25 mouse cellular contexts compared by ENCODE assay signal in the genomic region with DNA sequence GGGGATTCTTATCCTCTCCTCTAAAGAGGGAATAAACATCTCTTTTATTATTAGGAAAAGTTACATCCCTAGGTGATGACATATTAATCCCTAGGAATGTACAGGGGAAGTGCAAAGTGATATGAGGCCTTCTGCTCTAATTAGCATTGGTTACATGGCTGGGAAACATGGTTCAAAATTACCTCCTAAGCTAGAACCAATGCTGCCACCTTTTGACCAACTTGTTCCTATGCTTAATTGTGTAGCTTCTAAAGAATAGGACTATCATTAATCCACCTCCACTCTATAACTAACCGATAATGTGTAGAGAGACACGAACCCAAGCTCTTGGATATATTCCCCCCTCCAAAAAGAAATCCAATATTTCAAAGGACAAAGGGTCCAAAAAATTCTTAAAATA. TPM values are rescaled to one million over a fixed set of nuclear protein-coding genes. Genes with fewer than 3 reads are reported as not detected.
DNase-seq lines count a peak whose midpoint lies in the region; ATAC-seq and TF ChIP-seq lines count a peak whose summit lies in the region.
"Had no signal": no experiment of that assay in that cellular context is flagged by ENCODE, and none has a peak within 500 bp of the region (broad histone marks: within the 10 kb centered on the region; RNA-seq: fewer than 3 reads in every experiment).

No protein-coding gene starts in this region.

- no peak overlapping the region for H3K4me2 ChIP-seq in lung, embryonic 14.5 days
- no peak overlapping the region for H3K4me2 ChIP-seq in stomach, postnatal 0 days (replicated peaks; ENCODE audit: low read depth)
- H3K4me2 ChIP-seq: embryonic facial prominence, embryonic 15.5 days; heart, embryonic 12.5 days; hindbrain, embryonic 15.5 days; neural tube, embryonic 15.5 days had no signal

- 86% methylated on average over 2 of the region's 2 CpGs for WGBS in kidney, adult 2 months
- 78% methylated on average over 2 of the region's 2 CpGs for WGBS in lung, embryonic 14.5 days
- 91% methylated on average over 2 of the region's 2 CpGs for WGBS in stomach, postnatal 0 days
- WGBS in midbrain, embryonic 10.5 days: 91% methylated on average over 2 of the region's 2 CpGs

- H3K9ac ChIP-seq in lung, embryonic 14.5 days: no peak overlapping the region
- no peak overlapping the region for H3K9ac ChIP-seq in stomach, postnatal 0 days (ENCODE audit: low read length)
- H3K9ac ChIP-seq: embryonic facial prominence, embryonic 15.5 days; heart, embryonic 12.5 days; hindbrain, embryonic 15.5 days; neural tube, embryonic 15.5 days had no signal

- no peak overlapping the region for H3K4me3 ChIP-seq in kidney, adult 2 months (ENCODE audit: insufficient read depth, low read depth, low read length)
- H3K4me3 ChIP-seq in lung, embryonic 14.5 days (ENCODE audit: low read depth, low read length): no peak overlapping the region
- no peak overlapping the region for H3K4me3 ChIP-seq in stomach, postnatal 0 days (ENCODE audit: low read depth, low read length)
- no peak overlapping the region for H3K4me3 ChIP-seq in midbrain, embryonic 10.5 days
- H3K4me3 ChIP-seq: embryonic facial prominence, embryonic 15.5 days; heart, embryonic 12.5 days; hindbrain, embryonic 15.5 days; megakaryocyte, embryonic 14.5 days; neural tube, embryonic 15.5 days had no signal

- no peaks in the 10 kb centered on the region for H3K4me1 ChIP-seq in kidney, adult 2 months (ENCODE audit: control insufficient read depth, insufficient read depth, low read length)
- H3K4me1 ChIP-seq in lung, embryonic 14.5 days (ENCODE audit: insufficient read depth): no peaks in the 10 kb centered on the region
- no peaks in the 10 kb centered on the region for H3K4me1 ChIP-seq in stomach, postnatal 0 days (replicated peaks; ENCODE audit: control insufficient read depth, insufficient read depth)
- no peaks in the 10 kb centered on the region for H3K4me1 ChIP-seq in midbrain, embryonic 10.5 days
- H3K4me1 ChIP-seq: embryonic facial prominence, embryonic 15.5 days; hindbrain, embryonic 15.5 days; neural tube, embryonic 15.5 days had no signal

- H3K36me3 ChIP-seq in kidney, adult 2 months (ENCODE audit: control insufficient read depth, insufficient read depth, low read length): no peaks in the 10 kb centered on the region
- H3K36me3 ChIP-seq in lung, embryonic 14.5 days (ENCODE audit: insufficient read depth): no peaks in the 10 kb centered on the region
- no peaks in the 10 kb centered on the region for H3K36me3 ChIP-seq in stomach, postnatal 0 days (ENCODE audit: control insufficient read depth, insufficient read depth, low read length)
- no peaks in the 10 kb centered on the region for H3K36me3 ChIP-seq in midbrain, embryonic 10.5 days
- H3K36me3 ChIP-seq: embryonic facial prominence, embryonic 15.5 days; heart, embryonic 12.5 days; hindbrain, embryonic 15.5 days; neural tube, embryonic 15.5 days had no signal

- no peak for TF ChIP-seq EP300 in stomach, postnatal 0 days (optimal IDR thresholded peaks at IDR 0.05)

- H3K27ac ChIP-seq in kidney, adult 2 months (ENCODE audit: insufficient read depth, low read depth, low read length): no peak overlapping the region
- H3K27ac ChIP-seq in lung, embryonic 14.5 days (ENCODE audit: low read depth): no peak overlapping the region
- no peak overlapping the region for H3K27ac ChIP-seq in stomach, postnatal 0 days (replicated peaks)
- no peak overlapping the region for H3K27ac ChIP-seq in midbrain, embryonic 10.5 days (replicated peaks)
- H3K27ac ChIP-seq: embryonic facial prominence, embryonic 15.5 days; hindbrain, embryonic 15.5 days; neural tube, embryonic 15.5 days had no signal

- peak; percentile 7 for DNase-seq in kidney, adult 2 months
- DNase-seq in kidney, adult 18-20 months: no peak
- DNase-seq in lung, embryonic 14.5 days: peak; percentile 21
- DNase-seq in lung, postnatal 10 days: no peak
- DNase-seq in Muller cell, postnatal 12 days (ENCODE audit: inconsistent ontology term): peak; percentile 20
- DNase-seq in stomach, postnatal 0 days (ENCODE audit: low spot score): no peak
- no peak for DNase-seq in midbrain, embryonic 10.5 days (ENCODE audit: low spot score)
- DNase-seq: adrenal gland, postnatal 25 days; cerebellum, adult 2 months; cerebellum, postnatal 36 days; heart, postnatal 36 days; kidney, adult 11 months; kidney, postnatal 36 days; right cerebral cortex, postnatal 14 days; spleen, adult 18-20 months; thymus, adult 18-20 months; thymus, postnatal 4 days had no signal

- H3K27me3 ChIP-seq in kidney, adult 2 months (replicated peaks; ENCODE audit: control insufficient read depth, insufficient read depth, low read length): no peaks in the 10 kb centered on the region
- no peaks in the 10 kb centered on the region for H3K27me3 ChIP-seq in lung, embryonic 14.5 days (ENCODE audit: insufficient read depth, low read length)
- no peaks in the 10 kb centered on the region for H3K27me3 ChIP-seq in stomach, postnatal 0 days (ENCODE audit: control insufficient read depth, insufficient read depth, low read length)
- no peaks in the 10 kb centered on the region for H3K27me3 ChIP-seq in midbrain, embryonic 10.5 days (ENCODE audit: low read depth, poor library complexity, severe bottlenecking)
- H3K27me3 ChIP-seq: embryonic facial prominence, embryonic 15.5 days; heart, embryonic 12.5 days; hindbrain, embryonic 15.5 days; megakaryocyte, embryonic 14.5 days; neural tube, embryonic 15.5 days had no signal

- H3K9me3 ChIP-seq in lung, embryonic 14.5 days (ENCODE audit: low read depth, low read length): no peaks in the 10 kb centered on the region
- no peaks in the 10 kb centered on the region for H3K9me3 ChIP-seq in stomach, postnatal 0 days (ENCODE audit: control insufficient read depth, low read length)
- no peaks in the 10 kb centered on the region for H3K9me3 ChIP-seq in midbrain, embryonic 10.5 days (replicated peaks)
- H3K9me3 ChIP-seq: embryonic facial prominence, embryonic 15.5 days; heart, embryonic 12.5 days; hindbrain, embryonic 15.5 days; megakaryocyte, embryonic 14.5 days; neural tube, embryonic 15.5 days had no signal

- no peak for TF ChIP-seq CTCF in kidney, adult 2 months (conservative IDR thresholded peaks at IDR 0.05; ENCODE audit: insufficient read depth, insufficient read length, low read depth, low read length)
- TF ChIP-seq CTCF in lung, embryonic 14.5 days (IDR thresholded peaks at IDR 0.05; ENCODE audit: low read depth): no peak
- peak; percentile 69 for TF ChIP-seq CTCF in stomach, postnatal 0 days (IDR thresholded peaks at IDR 0.05; ENCODE audit: low read depth)

- no peak for TF ChIP-seq POLR2A in kidney, adult 2 months (IDR thresholded peaks at IDR 0.05; ENCODE audit: low read depth, low read length)

- no peak for ATAC-seq in lung, embryonic 14.5 days (ENCODE audit: insufficient read depth)
- ATAC-seq in stomach, postnatal 0 days (ENCODE audit: low FRiP score, low TSS enrichment): no peak
- ATAC-seq: forebrain, embryonic 16.5 days; midbrain, embryonic 16.5 days had no signal

RNA-seq across cellular contexts. Expression of a gene that starts 3.4 kb away (rescaled TPM):
- polyA plus RNA-seq in kidney, adult 2 months (2012; rRNA removed): not detected in 2 replicates
- 0.18 TPM in 1 of 2 replicates, not detected in the other for polyA plus RNA-seq in lung, embryonic 14.5 days (2014; fragmentation: Nextera tagmentation; extraction: Ambion mirVana)
- 0.12 and 0.17 TPM in 2 replicates for polyA plus RNA-seq in stomach, postnatal 0 days (2015; fragmentation: Nextera tagmentation; extraction: Ambion mirVana)
- polyA plus RNA-seq in midbrain, embryonic 10.5 days (2016; fragmentation: Nextera tagmentation; extraction: Ambion mirVana): 0.21 and 0.22 TPM in 2 replicates
- polyA plus RNA-seq: forebrain, embryonic 16.5 days; heart, embryonic 12.5 days; neural tube, embryonic 15.5 days; stomach, embryonic 14.5 days had no signal

RNA-seq across cellular contexts. Expression of a gene that starts 43.8 kb away (rescaled TPM):
- 0.03 TPM in 1 of 2 replicates, not detected in the other for polyA plus RNA-seq in kidney, adult 2 months (2012; rRNA removed)
- polyA plus RNA-seq in lung, embryonic 14.5 days (2014; fragmentation: Nextera tagmentation; extraction: Ambion mirVana): 0.13 and 0.14 TPM in 2 replicates
- 3.2 and 3.3 TPM in 2 replicates for polyA plus RNA-seq in stomach, postnatal 0 days (2015; fragmentation: Nextera tagmentation; extraction: Ambion mirVana)
- not detected in 2 replicates for polyA plus RNA-seq in midbrain, embryonic 10.5 days (2016; fragmentation: Nextera tagmentation; extraction: Ambion mirVana)
- polyA plus RNA-seq: cerebellum, adult 2 months; forebrain, embryonic 16.5 days; midbrain, embryonic 16.5 days; neural tube, embryonic 15.5 days had no signal

Comparison
In these comparisons a context has a peak if more than half of its experiments do, and no peak if none do; other contexts are left out.
1. DNase-seq: peak in kidney, adult 2 months (single experiment), lung, embryonic 14.5 days (single experiment) and Muller cell, postnatal 12 days (single experiment); none in kidney, adult 18-20 months (single experiment), lung, postnatal 10 days (single experiment), stomach, postnatal 0 days (single experiment) and midbrain, embryonic 10.5 days (single experiment).